Mouse (Mus musculus) CD8-positive naive resting alpha-beta T cell, adult 2 months (primary cell): ENCODE results near the gene Snx5.

Experiments
- DNase-seq, 2 experiments: peaks; one replicate each; pipeline ENCODE4 v3.0.0; 2022; ENCODE audit warnings: low read depth in 2 of 2, low spot score in 2 of 2

The Snx5 gene

GRCm38 (mm10) chr2:144229647-144230046 lies 41.1 kb downstream of the Snx5 start:
- DNase-seq = no peak

- DNase-seq = peak; percentile 13 to 38
Observed at GRCm38 (mm10) chr2:144228521-144229346, 42.0 kb downstream of the Snx5 start.

- DNase-seq = no peak
Observed at GRCm38 (mm10) chr2:144226906-144227586, 43.7 kb downstream of the Snx5 start.

GRCm38 (mm10) chr2:144224351-144224750 lies 46.4 kb downstream of the Snx5 start:
- no peak for DNase-seq

- DNase-seq = no peak
Observed at GRCm38 (mm10) chr2:144215601-144216000, 55.1 kb downstream of the Snx5 start.

GRCm38 (mm10) chr2:144215195-144215594 lies 55.5 kb downstream of the Snx5 start:
- no peak for DNase-seq

- DNase-seq = no peak
Observed at GRCm38 (mm10) chr2:144214508-144215185, 56.1 kb downstream of the Snx5 start.

GRCm38 (mm10) chr2:144213803-144214202 lies 56.9 kb downstream of the Snx5 start:
- no peak for DNase-seq

- DNase-seq = no peak
Observed at GRCm38 (mm10) chr2:144209425-144209824, 61.3 kb downstream of the Snx5 start.

GRCm38 (mm10) chr2:144207365-144207764 lies 63.3 kb downstream of the Snx5 start:
- no peak for DNase-seq

GRCm38 (mm10) chr2:144203001-144203400 lies 67.7 kb downstream of the Snx5 start:
- no peak for DNase-seq

GRCm38 (mm10) chr2:144202567-144202966 lies 68.1 kb downstream of the Snx5 start:
- no peak for DNase-seq

GRCm38 (mm10) chr2:144202151-144202550 lies 68.6 kb downstream of the Snx5 start:
- DNase-seq = no peak
